Mouse (Mus musculus): ENCODE data around the gene Tmc8. TPM values are rescaled to one million over a fixed set of nuclear protein-coding genes. Genes with fewer than 3 reads are reported as not detected.
A peak's percentile ranks its signal among the peaks of the same experiment; 100 is the strongest.

Gene Tmc8
- 0.82 and 1.2 TPM in 2 replicates for polyA plus RNA-seq (2016; fragmentation: Nextera tagmentation; extraction: Ambion mirVana)

DNA sequence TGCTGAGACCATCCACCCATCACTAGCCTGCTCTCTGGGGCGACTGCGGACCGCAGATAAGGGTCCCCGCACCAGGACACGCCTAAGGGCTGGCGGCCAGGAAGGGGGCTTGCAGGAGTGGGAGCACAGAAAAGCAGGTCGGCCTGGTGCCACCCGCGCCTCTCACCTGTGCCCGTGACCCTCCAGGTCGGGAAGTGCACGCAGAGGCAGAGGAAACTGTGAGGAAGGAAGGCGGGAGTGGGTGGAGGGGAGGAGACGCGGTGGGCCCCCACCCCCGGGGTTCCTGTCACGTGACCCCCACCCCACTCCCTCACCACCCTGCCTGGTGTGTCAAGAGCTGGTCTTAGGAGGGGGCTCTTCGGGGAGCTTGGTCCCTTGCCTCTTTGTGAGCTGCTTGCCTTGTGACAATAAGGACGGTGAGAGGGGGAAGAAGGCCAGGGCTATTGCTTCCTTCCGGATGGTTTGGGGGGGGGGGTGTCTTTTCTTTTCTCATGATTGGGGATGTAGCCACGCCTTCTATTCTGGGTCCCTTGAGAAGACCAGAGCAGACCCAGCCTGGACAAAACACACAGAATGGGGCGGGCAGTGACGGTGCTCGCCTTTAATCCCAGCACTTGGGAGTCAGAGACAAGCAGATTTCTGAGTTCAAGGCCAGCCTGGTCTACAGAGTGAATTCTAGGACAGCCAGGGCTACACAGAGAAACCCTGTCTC, at the start of gene Tmc8, which contains the start of gene Tmc6:
Gene Tmc8 (plus strand): TSS at position 84 of the 712 bp plus-strand sequence.
Gene Tmc6 (minus strand): TSS at position 206 of the 712 bp plus-strand sequence.
- H3K4me1 ChIP-seq: peaks cover 44% of the 10 kb centered on the region
- H3K9ac ChIP-seq: peak within 1 kb of the TSS; percentile 50
- peaks cover 79% of the 10 kb centered on the region for H3K27me3 ChIP-seq
- no peaks in the 10 kb centered on the region for H3K36me3 ChIP-seq (replicated peaks)
- H3K9me3 ChIP-seq: no peaks in the 10 kb centered on the region
- H3K4me3 ChIP-seq (replicated peaks): peak within 1 kb of the TSS; percentile 33
- no peak for ATAC-seq (ENCODE audit: low FRiP score)
- H3K4me2 ChIP-seq: peak within 1 kb of the TSS; percentile 62
- WGBS: 33% methylated on average over 24 of the region's 24 CpGs
- H3K27ac ChIP-seq: peak within 1 kb of the TSS; percentile 42; the same call in 1 of the 2 replicates

DNA sequence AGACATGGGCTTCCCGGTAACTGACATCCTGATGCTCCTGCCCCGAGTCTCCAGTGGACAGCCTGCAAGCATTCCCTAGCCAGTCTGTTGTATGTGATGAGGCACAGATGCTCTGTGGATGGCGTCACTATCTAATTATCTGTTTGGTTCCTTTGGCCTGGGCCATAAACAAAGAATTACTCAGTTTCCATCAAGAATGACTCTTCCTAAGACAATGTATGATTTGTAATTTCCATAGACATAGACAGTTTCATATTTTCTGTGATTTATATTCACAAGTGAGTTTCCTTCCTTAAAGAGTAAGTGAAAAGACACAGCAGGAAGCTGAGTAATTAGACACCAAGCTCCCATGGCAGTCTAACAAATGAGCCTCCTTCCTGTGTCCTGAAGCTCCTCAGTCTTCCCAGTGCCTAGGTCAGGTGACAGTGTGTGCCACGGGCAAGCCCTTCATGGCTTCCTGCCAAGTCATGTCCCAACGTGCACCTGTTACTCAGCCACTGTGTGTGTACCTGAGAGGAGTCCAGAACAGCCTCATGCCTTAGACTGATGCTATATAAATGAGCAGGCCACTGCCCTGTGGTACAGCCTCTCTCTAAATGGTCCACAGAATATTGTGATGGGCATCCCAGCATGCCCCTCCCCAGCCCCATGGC, 45.7 kb upstream of the Tmc8 start:
- H3K9ac ChIP-seq: no peak overlapping the region
- H3K27me3 ChIP-seq: no peaks in the 10 kb centered on the region
- H3K4me2 ChIP-seq: no peak overlapping the region
- H3K9me3 ChIP-seq: no peaks in the 10 kb centered on the region
- H3K4me1 ChIP-seq: no peaks in the 10 kb centered on the region
- H3K4me3 ChIP-seq (replicated peaks): no peak overlapping the region
- no peak for ATAC-seq (ENCODE audit: low FRiP score)
- H3K27ac ChIP-seq: no peak overlapping the region
- H3K36me3 ChIP-seq (replicated peaks): peaks cover 76% of the 10 kb centered on the region
- 80% methylated on average over 5 of the region's 5 CpGs for WGBS

DNA sequence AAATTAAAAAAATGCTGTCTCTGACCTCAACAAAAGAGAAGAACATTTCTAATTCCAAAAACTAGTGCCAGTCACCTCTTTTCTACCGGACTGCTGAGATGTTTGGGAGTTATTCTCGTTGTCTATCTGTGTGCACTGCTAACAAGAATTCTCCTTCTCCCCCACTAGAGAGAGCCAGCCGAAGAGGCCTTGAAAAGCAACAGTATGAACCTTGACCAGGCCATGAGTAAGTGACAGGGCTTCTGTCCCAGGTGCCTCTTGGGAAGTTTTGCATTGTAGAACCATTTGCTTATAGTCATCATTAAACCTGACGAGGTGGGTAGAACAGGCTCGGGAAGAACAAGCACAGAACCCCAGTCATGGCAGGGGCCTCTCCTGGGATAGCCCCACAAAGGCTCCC, 43.8 kb upstream of the Tmc8 start:
- WGBS: 95% methylated on average over 5 of the region's 5 CpGs
- H3K27me3 ChIP-seq: no peaks in the 10 kb centered on the region
- no peaks in the 10 kb centered on the region for H3K4me1 ChIP-seq
- no peak for ATAC-seq (ENCODE audit: low FRiP score)
- no peak overlapping the region for H3K4me3 ChIP-seq (replicated peaks)
- no peak overlapping the region for H3K27ac ChIP-seq
- peaks cover 95% of the 10 kb centered on the region for H3K36me3 ChIP-seq (replicated peaks)
- H3K4me2 ChIP-seq: no peak overlapping the region
- no peaks in the 10 kb centered on the region for H3K9me3 ChIP-seq
- H3K9ac ChIP-seq: no peak overlapping the region

DNA sequence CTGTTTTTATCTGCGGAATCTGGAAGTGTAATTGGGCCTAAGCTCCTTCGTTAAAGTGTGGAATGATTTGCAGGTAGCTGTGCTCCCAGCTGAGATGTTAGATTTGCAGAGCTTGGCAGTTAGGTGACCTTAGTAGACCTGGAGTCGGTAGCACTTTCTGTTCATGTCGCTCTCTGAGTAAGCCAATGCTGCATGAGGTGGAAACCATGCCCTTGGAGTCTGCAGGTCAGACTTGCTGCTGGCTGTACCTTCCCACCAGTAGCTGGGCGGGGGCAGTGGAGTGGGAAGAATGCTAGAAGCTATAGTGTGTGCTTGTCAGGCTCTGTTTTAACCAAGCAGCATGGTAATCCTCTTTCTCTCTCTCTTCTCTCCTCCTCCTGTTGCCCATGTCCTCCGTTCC, 40.7 kb upstream of the Tmc8 start:
- 91% methylated on average over 6 of the region's 6 CpGs for WGBS
- H3K36me3 ChIP-seq (replicated peaks): peaks cover 100% of the 10 kb centered on the region
- no peak overlapping the region for H3K27ac ChIP-seq
- H3K9ac ChIP-seq: no peak overlapping the region
- no peaks in the 10 kb centered on the region for H3K9me3 ChIP-seq
- no peak overlapping the region for H3K4me2 ChIP-seq
- no peak for ATAC-seq (ENCODE audit: low FRiP score)
- H3K4me1 ChIP-seq: no peaks in the 10 kb centered on the region
- H3K27me3 ChIP-seq: no peaks in the 10 kb centered on the region
- H3K4me3 ChIP-seq (replicated peaks): no peak overlapping the region

DNA sequence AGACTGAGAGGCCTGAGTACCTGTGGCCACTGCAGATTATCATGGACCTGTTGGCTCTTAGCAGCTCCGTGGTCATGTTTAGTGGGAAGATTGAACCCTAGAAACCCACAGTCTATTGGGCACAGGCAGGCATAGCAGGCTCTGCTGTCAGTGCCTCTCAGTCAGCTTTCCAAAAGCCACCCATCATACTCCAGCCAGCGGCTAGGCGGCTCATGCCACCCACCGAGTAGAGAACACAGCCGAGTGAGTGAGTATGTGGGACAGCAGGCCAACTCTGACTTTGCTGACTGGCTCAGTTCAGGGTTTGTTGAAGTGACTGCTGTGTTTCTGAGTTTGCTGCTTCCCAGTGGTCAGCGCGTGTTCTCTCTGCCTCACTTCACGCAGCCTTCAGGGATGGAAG, 39.6 kb upstream of the Tmc8 start:
- Histone ChIP-seq H3K4me2 (no peak overlapping the region), H3K36me3 (replicated peaks) (peaks cover 98% of the 10 kb centered on the region), H3K27me3 (no peaks in the 10 kb centered on the region), H3K4me1 (no peaks in the 10 kb centered on the region), H3K27ac (no peak overlapping the region), H3K4me3 (replicated peaks) (no peak overlapping the region), H3K9me3 (no peaks in the 10 kb centered on the region), H3K9ac (no peak overlapping the region)
- 88% methylated on average over 8 of the region's 8 CpGs for WGBS
- no peak for ATAC-seq (ENCODE audit: low FRiP score)

DNA sequence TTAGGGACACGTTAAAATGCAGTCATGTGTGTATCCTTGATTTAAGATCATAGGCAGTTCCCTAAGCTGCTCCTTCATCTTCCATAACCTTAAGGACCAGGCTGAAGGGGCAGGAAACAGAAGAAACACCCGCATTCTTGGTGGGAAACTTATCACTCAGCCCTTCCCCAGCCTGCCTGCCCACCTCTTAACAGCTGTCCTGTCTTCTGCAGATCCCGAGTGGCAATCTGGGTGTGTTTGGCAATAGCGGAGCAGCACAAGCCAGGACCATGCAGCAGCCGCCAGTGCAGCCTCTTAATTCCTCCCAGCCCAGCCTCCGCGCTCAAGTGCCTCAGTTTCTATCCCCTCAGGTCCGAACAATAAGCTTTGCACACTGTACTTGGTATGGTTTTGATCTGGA, 39.2 kb upstream of the Tmc8 start:
- no peak for ATAC-seq (ENCODE audit: low FRiP score)
- Histone ChIP-seq H3K9ac (no peak overlapping the region), H3K27me3 (no peaks in the 10 kb centered on the region), H3K4me1 (no peaks in the 10 kb centered on the region), H3K27ac (no peak overlapping the region), H3K4me2 (no peak overlapping the region), H3K36me3 (replicated peaks) (peaks cover 98% of the 10 kb centered on the region), H3K9me3 (no peaks in the 10 kb centered on the region), H3K4me3 (replicated peaks) (no peak overlapping the region)
- whole genome bisulfite sequencing: 91% methylated on average over 8 of the region's 8 CpGs

DNA sequence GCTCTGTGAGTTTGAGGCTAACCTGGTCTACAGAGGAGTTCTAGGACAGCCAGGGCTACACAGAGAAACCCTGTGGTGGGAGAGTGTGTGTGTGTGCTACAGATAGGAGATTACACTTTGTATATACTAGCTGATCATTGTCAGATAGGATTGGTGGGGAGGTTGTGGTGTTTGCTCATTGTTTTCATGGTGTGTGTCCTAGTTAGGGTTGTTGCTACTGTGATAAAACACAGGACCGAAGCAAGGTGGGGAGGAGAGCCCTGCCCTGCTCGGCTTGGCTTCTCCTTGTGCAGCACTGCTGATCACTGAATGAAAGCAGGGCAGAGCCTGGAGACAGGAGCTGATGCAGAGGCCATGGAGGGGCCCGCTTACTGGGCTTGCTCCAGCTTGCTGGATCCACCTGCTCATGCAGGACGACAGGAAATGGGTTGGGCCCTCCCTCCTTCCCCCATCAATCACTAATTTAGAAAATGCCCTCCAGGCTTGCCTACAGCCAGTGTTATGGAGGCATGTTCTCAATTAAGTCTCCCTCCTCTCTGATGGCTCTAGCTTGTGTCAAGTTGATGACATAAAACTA, 38.3 kb upstream of the Tmc8 start:
- Histone ChIP-seq H3K4me2 (no peak overlapping the region), H3K4me3 (replicated peaks) (no peak overlapping the region), H3K9me3 (no peaks in the 10 kb centered on the region), H3K27ac (no peak overlapping the region), H3K9ac (no peak overlapping the region), H3K27me3 (no peaks in the 10 kb centered on the region), H3K36me3 (replicated peaks) (peaks cover 98% of the 10 kb centered on the region), H3K4me1 (no peaks in the 10 kb centered on the region)
- 79% methylated on average over 4 of the region's 4 CpGs for WGBS
- no peak for ATAC-seq (ENCODE audit: low FRiP score)

DNA sequence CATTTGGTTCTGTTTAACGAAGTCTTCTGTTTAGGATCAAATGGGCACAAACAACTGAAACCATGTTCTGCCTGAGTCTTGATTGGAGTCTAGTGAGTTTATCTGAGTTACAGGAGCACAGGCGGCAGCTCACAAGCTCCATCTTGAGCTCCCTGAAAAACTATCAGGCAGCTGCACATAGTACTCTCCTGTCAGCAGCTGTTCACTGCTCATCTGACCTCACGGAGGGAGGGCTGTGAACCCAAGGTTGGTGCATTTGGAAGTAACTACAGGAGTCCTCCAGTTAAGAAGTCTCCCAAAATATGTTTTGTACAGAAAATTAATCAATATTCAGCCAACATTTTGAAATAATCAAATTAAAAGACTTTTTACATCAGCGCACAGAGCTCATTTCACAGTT, 33.2 kb upstream of the Tmc8 start:
- no peaks in the 10 kb centered on the region for H3K4me1 ChIP-seq
- ATAC-seq (ENCODE audit: low FRiP score): no peak
- H3K9me3 ChIP-seq: no peaks in the 10 kb centered on the region
- peaks cover 98% of the 10 kb centered on the region for H3K36me3 ChIP-seq (replicated peaks)
- H3K27me3 ChIP-seq: no peaks in the 10 kb centered on the region
- H3K27ac ChIP-seq: no peak overlapping the region
- H3K4me2 ChIP-seq: no peak overlapping the region
- 91% methylated on average over 4 of the region's 4 CpGs for WGBS
- H3K4me3 ChIP-seq (replicated peaks): no peak overlapping the region
- H3K9ac ChIP-seq: no peak overlapping the region

DNA sequence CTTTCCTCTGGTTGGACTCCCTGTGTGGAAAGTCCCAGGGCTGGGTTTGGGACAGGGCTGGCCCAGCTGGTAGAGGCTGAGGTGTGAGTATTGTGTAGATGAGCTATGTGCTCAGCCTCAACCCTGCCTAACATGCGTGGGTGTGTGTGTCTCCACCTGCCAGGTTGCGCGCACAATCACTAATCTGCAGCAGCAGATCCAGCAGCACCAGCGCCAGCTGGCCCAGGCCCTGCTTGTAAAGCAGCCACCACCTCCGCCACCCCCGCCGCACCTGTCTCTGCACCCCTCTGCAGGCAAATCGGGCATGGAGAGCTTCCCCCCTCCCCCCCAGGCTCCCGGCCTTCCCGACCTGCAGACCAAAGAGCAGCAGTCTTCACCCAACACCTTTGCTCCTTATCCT, 32.5 kb upstream of the Tmc8 start:
- ATAC-seq (ENCODE audit: low FRiP score): no peak
- Histone ChIP-seq H3K27me3 (no peaks in the 10 kb centered on the region), H3K4me1 (no peaks in the 10 kb centered on the region), H3K27ac (no peak overlapping the region), H3K9me3 (no peaks in the 10 kb centered on the region), H3K4me2 (no peak overlapping the region), H3K4me3 (replicated peaks) (no peak overlapping the region), H3K36me3 (replicated peaks) (peaks cover 97% of the 10 kb centered on the region), H3K9ac (no peak overlapping the region)
- 93% methylated on average over 10 of the region's 10 CpGs for WGBS

DNA sequence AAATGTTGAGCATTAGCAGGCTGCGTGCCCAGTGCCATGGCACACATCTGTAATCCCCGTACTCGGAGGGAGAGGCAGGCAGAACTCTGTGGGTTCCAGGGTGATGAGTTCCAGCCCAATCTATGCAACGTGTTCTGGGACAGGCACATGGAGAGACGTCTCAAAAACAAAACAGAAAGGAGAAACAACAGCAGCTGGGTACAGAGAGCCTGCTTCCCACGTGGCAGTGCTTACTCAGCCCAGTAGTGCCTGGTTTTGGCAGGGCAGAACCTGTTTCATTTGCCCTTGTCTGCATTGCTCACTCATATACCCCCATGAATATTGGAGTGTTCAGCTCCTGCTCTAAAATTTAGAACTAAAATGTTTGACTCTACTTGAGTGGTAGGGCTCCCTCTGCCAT, 30.3 kb upstream of the Tmc8 start:
- Histone ChIP-seq H3K4me1 (no peaks in the 10 kb centered on the region), H3K27me3 (no peaks in the 10 kb centered on the region), H3K27ac (no peak overlapping the region), H3K36me3 (replicated peaks) (peaks cover 97% of the 10 kb centered on the region), H3K9me3 (no peaks in the 10 kb centered on the region), H3K9ac (no peak overlapping the region), H3K4me2 (no peak overlapping the region), H3K4me3 (replicated peaks) (no peak overlapping the region)
- 90% methylated on average over 6 of the region's 6 CpGs for WGBS
- no peak for ATAC-seq (ENCODE audit: low FRiP score)

DNA sequence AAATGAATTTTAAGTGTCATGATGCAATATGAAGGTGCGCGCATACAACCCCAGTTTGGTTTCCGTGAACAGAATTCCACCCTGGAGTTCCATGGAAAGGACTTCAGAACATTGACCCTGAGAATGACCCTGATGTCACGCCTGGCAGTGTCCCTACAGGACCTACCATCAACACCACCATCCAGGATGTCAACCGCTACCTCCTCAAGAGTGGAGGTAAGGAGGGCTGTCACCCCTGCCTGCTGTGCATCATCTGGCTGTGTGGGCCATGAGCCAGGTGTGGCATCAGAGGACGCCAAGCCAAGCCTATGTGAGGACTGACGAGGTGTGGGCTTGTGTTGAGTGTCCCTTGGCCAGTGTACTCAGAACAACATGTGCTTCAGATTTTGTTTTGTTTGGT, 26.0 kb upstream of the Tmc8 start:
- no peaks in the 10 kb centered on the region for H3K9me3 ChIP-seq
- no peak overlapping the region for H3K4me3 ChIP-seq (replicated peaks)
- no peaks in the 10 kb centered on the region for H3K4me1 ChIP-seq
- no peak overlapping the region for H3K27ac ChIP-seq
- no peak overlapping the region for H3K9ac ChIP-seq
- no peaks in the 10 kb centered on the region for H3K27me3 ChIP-seq
- peaks cover 99% of the 10 kb centered on the region for H3K36me3 ChIP-seq (replicated peaks)
- 95% methylated on average over 7 of the region's 7 CpGs for WGBS
- ATAC-seq (ENCODE audit: low FRiP score): no peak
- H3K4me2 ChIP-seq: no peak overlapping the region

DNA sequence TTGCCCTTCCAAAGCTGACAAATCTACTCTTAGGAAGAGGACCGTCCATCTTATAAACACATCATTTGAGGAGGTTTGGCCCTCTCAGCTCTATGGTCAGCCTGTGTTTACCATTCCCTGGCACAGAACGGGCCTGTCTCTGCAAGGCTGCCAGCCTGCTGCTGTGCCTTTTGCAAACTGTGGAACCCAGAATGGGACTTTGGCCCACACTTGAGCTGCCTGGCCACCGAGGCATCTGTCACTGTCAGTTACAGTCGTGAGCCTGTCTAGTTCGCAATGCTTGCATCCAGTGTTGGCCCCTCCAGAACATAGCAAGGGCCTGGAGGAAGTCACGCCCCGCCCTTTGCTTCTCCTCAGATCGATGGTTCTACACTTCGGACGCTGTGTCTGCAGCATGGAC, 22.6 kb upstream of the Tmc8 start:
- peaks cover 94% of the 10 kb centered on the region for H3K36me3 ChIP-seq (replicated peaks)
- H3K27ac ChIP-seq: no peak overlapping the region
- WGBS: 96% methylated on average over 10 of the region's 10 CpGs
- H3K4me2 ChIP-seq: no peak overlapping the region
- no peaks in the 10 kb centered on the region for H3K27me3 ChIP-seq
- no peak overlapping the region for H3K4me3 ChIP-seq (replicated peaks)
- no peak for ATAC-seq (ENCODE audit: low FRiP score)
- H3K4me1 ChIP-seq: no peaks in the 10 kb centered on the region
- no peaks in the 10 kb centered on the region for H3K9me3 ChIP-seq
- H3K9ac ChIP-seq: no peak overlapping the region

Measured in forebrain, embryonic 12.5 days (tissue).